Comparison of ENCODE assay signal across 1 mouse cellular context in the genomic region with DNA sequence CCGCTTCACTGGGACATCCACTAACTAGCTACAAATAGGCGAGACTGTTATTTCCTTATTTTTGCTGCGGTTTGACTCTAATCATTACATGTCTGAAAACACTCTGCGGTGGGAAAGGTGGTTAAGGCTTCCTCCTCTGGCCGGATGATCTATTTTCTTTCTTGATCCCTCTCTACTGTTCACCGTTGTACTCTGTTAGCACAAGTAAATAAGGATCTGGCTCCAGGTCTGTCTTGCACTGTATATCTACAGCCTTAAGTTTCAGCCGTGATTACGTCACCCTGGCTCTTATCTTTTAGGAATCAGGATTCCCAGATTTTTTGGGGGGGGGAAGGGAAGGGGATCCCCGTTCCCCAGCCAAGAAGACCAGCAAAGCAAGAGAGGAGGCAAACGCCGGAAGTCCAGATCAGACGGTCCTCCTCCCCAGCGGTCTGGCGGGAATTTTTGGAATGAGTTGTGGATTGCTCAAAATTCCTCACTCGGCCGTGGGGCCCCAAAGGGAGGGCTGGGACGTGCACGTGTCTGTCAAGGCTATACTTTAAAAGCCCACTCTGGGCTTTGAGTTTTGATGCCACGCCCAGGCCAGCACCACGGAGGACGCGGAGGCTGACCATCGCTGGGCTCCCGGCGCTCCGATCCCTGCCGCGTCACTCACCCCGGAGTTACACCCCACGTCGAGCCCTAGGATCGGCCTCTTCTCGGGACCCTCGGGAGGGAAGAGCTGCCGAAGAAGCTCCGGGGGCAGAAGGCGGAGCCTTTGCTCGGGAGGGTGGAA.
TF ChIP-seq lines count a peak whose summit lies in the region.

No protein-coding gene starts in this region.

TF ChIP-seq in MEL, 35 proteins besides CTCF, POLR2A, EP300 and RAD21 (continued from another document):
- TF ChIP-seq USF2 (IDR thresholded peaks at IDR 0.05; ENCODE audit: borderline replicate concordance in 1 of 2, insufficient read depth in 1 of 2, low read depth in 1 of 2, low read length in 2 of 2) (no peak), UBTF (IDR thresholded peaks at IDR 0.05; ENCODE audit: borderline replicate concordance, insufficient read depth, low read depth, low read length) (no peak)
